ENCODE assay signal across 9 mouse cellular contexts in genomic region chr19:45847016-45847732, GRCm38 (mm10). TPM values are rescaled to one million over a fixed set of nuclear protein-coding genes. Genes with fewer than 3 reads are reported as not detected.
DNase-seq lines count a peak whose midpoint lies in the region; ATAC-seq and TF ChIP-seq lines count a peak whose summit lies in the region.
"Had no signal": no experiment of that assay in that cellular context is flagged by ENCODE, and none has a peak within 500 bp of the region (broad histone marks: within the 10 kb centered on the region; RNA-seq: fewer than 3 reads in every experiment).

No protein-coding gene starts in this region.

- no peak overlapping the region for H3K4me2 ChIP-seq in hindbrain, postnatal 0 days (ENCODE audit: low read depth, low read length)
- H3K4me2 ChIP-seq in hindbrain, embryonic 14.5 days (replicated peaks), result no peak overlapping the region
- peak overlapping the region; percentile 28; the same call in 1 of the 2 replicates for H3K4me2 ChIP-seq in embryonic facial prominence, embryonic 13.5 days
- H3K4me2 ChIP-seq: lung, embryonic 15.5 days had no signal

- peak; percentile 60 for TF ChIP-seq CTCF in hindbrain, postnatal 0 days (IDR thresholded peaks at IDR 0.05; ENCODE audit: low read depth)

- no peaks in the 10 kb centered on the region for H3K9me3 ChIP-seq in hindbrain, postnatal 0 days (ENCODE audit: low read length)
- H3K9me3 ChIP-seq in hindbrain, embryonic 14.5 days (ENCODE audit: control insufficient read depth, low read length), result no peaks in the 10 kb centered on the region
- no peaks in the 10 kb centered on the region for H3K9me3 ChIP-seq in embryonic facial prominence, embryonic 13.5 days
- H3K9me3 ChIP-seq: lung, embryonic 15.5 days had no signal

- H3K27me3 ChIP-seq in hindbrain, postnatal 0 days (ENCODE audit: insufficient read depth, low read length), result no peaks in the 10 kb centered on the region
- no peaks in the 10 kb centered on the region for H3K27me3 ChIP-seq in hindbrain, embryonic 14.5 days (ENCODE audit: control insufficient read depth, insufficient read depth, low read length)
- H3K27me3 ChIP-seq in embryonic facial prominence, embryonic 13.5 days, result no peaks in the 10 kb centered on the region
- H3K27me3 ChIP-seq: lung, embryonic 15.5 days had no signal

- no peaks in the 10 kb centered on the region for H3K36me3 ChIP-seq in hindbrain, postnatal 0 days (ENCODE audit: insufficient read depth, low read length)
- H3K36me3 ChIP-seq in hindbrain, embryonic 14.5 days (replicated peaks; ENCODE audit: control insufficient read depth, insufficient read depth), result no peaks in the 10 kb centered on the region
- peaks cover 9% of the 10 kb centered on the region for H3K36me3 ChIP-seq in embryonic facial prominence, embryonic 13.5 days
- H3K36me3 ChIP-seq: lung, embryonic 15.5 days had no signal

- no peak for ATAC-seq in hindbrain, postnatal 0 days
- no peak for ATAC-seq in hindbrain, embryonic 14.5 days (ENCODE audit: low FRiP score)
- ATAC-seq in embryonic facial prominence, embryonic 13.5 days (ENCODE audit: insufficient number of reproducible peaks, insufficient read depth, low FRiP score, low TSS enrichment, low read depth), result peak; percentile 56; the same call in 1 of the 2 replicates
- no peak for ATAC-seq in erythroid progenitor cell, adult 5-6 weeks (replicated peaks; ENCODE audit: low FRiP score, poor library complexity, severe bottlenecking)

- H3K4me3 ChIP-seq in hindbrain, postnatal 0 days (ENCODE audit: low read length), result no peak overlapping the region
- H3K4me3 ChIP-seq in hindbrain, embryonic 14.5 days (replicated peaks; ENCODE audit: low read length), result no peak overlapping the region
- no peak overlapping the region for H3K4me3 ChIP-seq in embryonic facial prominence, embryonic 13.5 days
- H3K4me3 ChIP-seq: lung, embryonic 15.5 days had no signal

- WGBS in hindbrain, postnatal 0 days, result 95% methylated on average over 3 of the region's 3 CpGs
- WGBS in hindbrain, embryonic 14.5 days, result 90% methylated on average over 3 of the region's 3 CpGs
- WGBS in embryonic facial prominence, embryonic 13.5 days, result 44% methylated on average over 3 of the region's 3 CpGs

- H3K9ac ChIP-seq in hindbrain, postnatal 0 days (replicated peaks; ENCODE audit: low read length), result no peak overlapping the region
- H3K9ac ChIP-seq in hindbrain, embryonic 14.5 days, result no peak overlapping the region
- no peak overlapping the region for H3K9ac ChIP-seq in embryonic facial prominence, embryonic 13.5 days
- H3K9ac ChIP-seq: lung, embryonic 15.5 days had no signal

- H3K27ac ChIP-seq in hindbrain, postnatal 0 days, result no peak overlapping the region
- H3K27ac ChIP-seq in hindbrain, embryonic 14.5 days, result no peak overlapping the region
- peak overlapping the region; percentile 86 for H3K27ac ChIP-seq in embryonic facial prominence, embryonic 13.5 days
- H3K27ac ChIP-seq: lung, embryonic 15.5 days had no signal

- H3K4me1 ChIP-seq in hindbrain, postnatal 0 days (ENCODE audit: insufficient read depth, low read length), result no peaks in the 10 kb centered on the region
- H3K4me1 ChIP-seq in hindbrain, embryonic 14.5 days (replicated peaks; ENCODE audit: control insufficient read depth, insufficient read depth, low read length), result no peaks in the 10 kb centered on the region; the same call in 1 of the 2 replicates
- peaks cover 22% of the 10 kb centered on the region for H3K4me1 ChIP-seq in embryonic facial prominence, embryonic 13.5 days
- H3K4me1 ChIP-seq: lung, embryonic 15.5 days had no signal

- peak; percentile 18 for DNase-seq in hindbrain, postnatal 0 days (ENCODE audit: low spot score)
- DNase-seq in hindbrain, embryonic 14.5 days (ENCODE audit: low spot score), result no peak
- peak; percentile 63 for DNase-seq in testis, postnatal 10 days (ENCODE audit: low spot score)
- DNase-seq in testis, postnatal 14 days (ENCODE audit: low spot score), result no peak
- DNase-seq in cerebellum, adult 9-10 months, result no peak
- DNase-seq in cerebellum, adult 11-12 months, result no peak

RNA-seq across cellular contexts. Expression of gene Kcnip2, which starts 31.3 kb away (rescaled TPM):
- 17.8 and 30.3 TPM in 2 replicates for total RNA-seq in hindbrain, postnatal 0 days (2014; rRNA removed)
- 16.5 and 17.8 TPM in 2 replicates for polyA plus RNA-seq in hindbrain, postnatal 0 days (2015; fragmentation: Nextera tagmentation; extraction: Ambion mirVana)
- 14.1 and 17.6 TPM in 2 replicates for polyA plus RNA-seq in hindbrain, embryonic 14.5 days (2014; fragmentation: Nextera tagmentation; extraction: Ambion mirVana)
- 1.3 TPM in 2 replicates for polyA plus RNA-seq in embryonic facial prominence, embryonic 13.5 days (2015; fragmentation: Nextera tagmentation; extraction: Ambion mirVana)
- not detected in 2 replicates for total RNA-seq in erythroid progenitor cell, adult 5-6 weeks (2015; ENCODE audit: low replicate concordance)
- total RNA-seq in erythroid progenitor cell, adult 5-6 weeks (2017; ENCODE audit: low replicate concordance), result 0.26 TPM in 1 of 2 replicates, not detected in the other

Comparison
In these comparisons a context has a peak if more than half of its experiments do, and no peak if none do; other contexts are left out.
1. DNase-seq: peak in hindbrain, postnatal 0 days (single experiment) and testis, postnatal 10 days (single experiment); none in hindbrain, embryonic 14.5 days (single experiment), testis, postnatal 14 days (single experiment), cerebellum, adult 9-10 months (single experiment) and cerebellum, adult 11-12 months (single experiment).